Mouse (Mus musculus): Measurements from ENCODE around the gene Ubash3b.

GRCm38 (mm10) chr9:41108324-41109180, 52.9 kb downstream of the Ubash3b start:
- no peak for TF ChIP-seq CTCF (IDR thresholded peaks at IDR 0.05; ENCODE audit: extremely low read depth, insufficient read length, insufficient replicate concordance, low read depth, low read length)
- TF ChIP-seq POLR2A (IDR thresholded peaks at IDR 0.05; ENCODE audit: low read depth, low read length), result no peak
